Mouse (Mus musculus): ENCODE data around the gene Morn3.
"Not testable (repeated sequence)": the region's sequence is repeated elsewhere in the genome, so short reads cannot be mapped to it uniquely, and the experiment has no call there.

The Morn3 gene

DNA sequence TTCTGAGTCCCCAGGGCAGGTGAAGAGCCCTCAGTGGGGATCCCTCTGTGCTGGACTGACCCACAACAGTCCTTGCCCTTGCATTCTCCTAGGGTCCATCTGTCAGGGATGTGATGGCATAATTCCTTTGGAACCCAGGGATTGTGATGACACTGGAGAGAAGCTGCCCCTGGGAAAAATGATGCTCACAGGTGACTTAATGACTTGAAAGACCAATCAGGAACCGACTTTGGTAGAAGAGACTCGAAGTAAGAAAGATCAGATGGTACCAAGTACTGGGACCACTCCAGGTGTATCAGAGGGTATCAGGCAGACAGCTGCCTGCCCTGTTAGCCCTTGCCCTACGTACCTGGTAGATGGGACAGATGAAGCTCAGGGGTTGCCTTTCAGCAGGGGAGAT lies at the start of gene Morn3:
Morn3 (minus strand) TSS at position 101 of the 400 bp plus-strand sequence.
- DNase-seq (ENCODE audit: low spot score), result no peak

DNA sequence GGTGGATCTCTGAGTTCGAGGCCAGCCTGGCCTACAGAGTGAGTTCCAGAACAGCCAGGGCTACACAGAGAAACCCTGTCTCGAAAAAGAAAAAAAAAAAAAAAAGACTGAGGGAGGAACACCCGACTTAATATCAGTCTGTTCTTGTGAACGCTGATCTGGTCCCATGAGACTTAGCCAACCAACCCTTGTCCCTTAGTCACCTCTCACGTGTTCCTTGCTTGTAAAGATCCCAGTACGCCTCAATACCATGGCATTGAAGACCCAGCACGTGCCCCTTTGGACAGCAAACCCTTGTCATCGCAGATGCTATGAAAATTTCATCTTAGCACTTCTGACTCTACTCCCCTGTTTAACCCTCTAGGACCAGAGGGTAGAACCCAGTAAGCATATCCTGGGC lies 49.5 kb upstream of the Morn3 start:
- DNase-seq (ENCODE audit: low spot score), result no peak

DNA sequence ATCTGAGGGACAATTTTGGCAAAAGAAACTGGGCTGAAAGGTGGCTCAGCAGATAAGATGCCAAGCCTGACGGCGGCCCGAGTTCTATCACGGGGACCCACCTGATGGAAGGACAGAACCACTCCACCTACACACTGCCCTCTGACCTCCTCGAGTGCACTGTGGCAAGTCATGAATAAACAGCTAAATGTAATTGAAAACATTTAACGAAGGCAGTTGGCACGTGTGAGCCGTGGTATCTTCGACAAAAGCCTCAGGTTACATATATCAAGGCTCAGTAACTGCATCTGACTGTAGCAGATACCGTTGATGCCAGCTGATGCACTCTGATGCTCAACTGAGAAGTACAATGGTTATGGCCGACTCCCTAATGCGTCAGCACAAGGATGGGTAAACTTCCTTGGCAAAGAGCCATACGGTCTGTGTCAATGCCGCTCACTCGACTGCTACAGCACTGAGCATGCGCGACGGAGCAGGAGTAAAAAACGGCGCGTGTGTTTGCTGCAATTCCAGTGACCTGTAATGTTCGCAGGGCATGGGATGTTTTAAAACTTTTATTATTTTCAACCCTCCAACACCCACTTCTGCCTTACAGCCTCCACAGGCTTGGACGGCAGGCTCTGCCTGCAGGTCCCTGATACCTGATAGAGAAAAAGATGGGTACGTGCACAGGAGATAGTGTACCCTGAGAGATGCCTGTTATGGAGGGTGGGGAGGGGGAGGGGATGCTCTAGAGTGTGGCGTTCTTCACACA lies 47.6 kb upstream of the Morn3 start:
- no peak for DNase-seq (ENCODE audit: low spot score)

DNA sequence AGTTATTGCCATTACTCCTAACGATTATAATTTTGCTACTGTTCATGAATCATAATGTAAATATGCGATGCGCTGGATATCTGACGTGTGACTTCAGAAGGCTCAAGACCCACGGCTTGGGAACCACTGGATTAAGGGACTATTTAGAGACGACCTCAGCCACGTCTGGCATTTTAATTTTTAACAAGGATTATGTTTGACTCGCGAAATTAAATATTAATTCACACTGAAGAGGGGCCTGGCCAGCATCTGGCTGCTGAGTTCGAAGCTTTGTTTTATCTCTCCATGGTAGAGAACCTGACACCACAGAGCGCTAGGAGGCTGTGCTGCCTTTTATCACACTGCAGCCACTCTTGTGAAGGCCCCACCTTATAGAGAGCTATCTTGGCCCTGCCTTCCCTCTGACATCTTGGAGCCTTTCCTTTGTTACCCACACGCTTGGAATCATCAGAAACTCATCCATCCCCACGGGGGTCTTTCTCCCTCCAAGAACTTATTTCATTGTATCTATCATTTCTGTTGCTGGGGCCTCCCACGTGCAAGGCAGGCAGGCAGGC lies 46.3 kb upstream of the Morn3 start:
- no peak for DNase-seq (ENCODE audit: low spot score)

DNA sequence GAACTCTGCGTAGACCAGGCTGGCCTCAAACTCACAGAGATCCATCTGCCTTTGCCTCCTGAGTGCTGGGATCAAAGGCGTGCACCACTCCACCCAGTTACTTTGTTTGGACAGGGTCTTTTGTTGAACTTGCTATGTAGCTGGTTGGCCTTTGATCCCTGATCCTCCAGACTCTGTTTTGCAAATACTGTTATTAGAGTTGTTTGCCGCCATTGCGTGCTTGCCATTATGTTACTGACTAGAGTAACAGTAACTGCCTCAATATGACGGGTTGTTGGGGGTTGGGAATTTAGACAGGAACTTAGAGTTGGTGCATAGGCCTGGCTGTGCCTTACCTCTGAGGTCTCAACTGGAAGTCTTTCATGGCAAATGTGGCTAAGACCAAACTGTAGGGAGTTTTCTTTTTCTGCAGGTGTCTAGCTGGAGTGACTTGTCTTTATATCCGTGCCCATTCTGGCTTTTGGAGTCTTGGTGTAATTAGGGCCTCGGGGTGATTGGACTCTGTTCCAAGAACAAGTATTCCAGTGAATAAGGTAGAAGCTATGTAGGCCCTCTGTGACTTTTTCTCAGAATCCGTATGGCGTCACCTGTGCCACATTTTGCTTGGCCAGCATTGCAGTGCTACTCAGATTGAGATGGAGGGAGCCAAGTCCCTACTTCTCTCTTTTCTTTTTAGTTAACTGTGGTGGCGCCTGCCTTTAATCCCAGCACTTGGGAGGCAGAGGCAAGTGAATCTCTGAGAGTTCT lies 43.9 kb upstream of the Morn3 start:
- no peak for DNase-seq (ENCODE audit: low spot score)

DNA sequence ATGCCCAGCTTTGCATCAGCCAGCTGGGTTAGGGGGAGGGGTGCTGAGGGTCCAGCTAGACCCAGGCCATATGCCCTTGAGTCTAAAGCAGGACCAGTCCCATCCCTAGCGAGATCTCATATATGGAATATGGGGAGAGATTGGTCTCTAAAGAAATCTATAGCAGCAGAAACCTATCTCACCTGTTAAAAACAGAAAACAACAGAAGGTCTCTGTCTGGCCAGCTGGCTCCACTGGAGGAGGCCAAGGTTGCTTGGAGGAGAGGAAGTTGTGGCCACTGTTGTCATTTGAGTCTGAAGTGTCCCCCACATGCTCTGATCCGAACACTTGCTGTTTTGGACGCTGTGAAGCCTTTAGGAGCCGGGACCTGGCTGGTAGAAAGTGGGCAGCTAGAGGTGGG lies 42.0 kb upstream of the Morn3 start:
- no peak for DNase-seq (ENCODE audit: low spot score)

DNA sequence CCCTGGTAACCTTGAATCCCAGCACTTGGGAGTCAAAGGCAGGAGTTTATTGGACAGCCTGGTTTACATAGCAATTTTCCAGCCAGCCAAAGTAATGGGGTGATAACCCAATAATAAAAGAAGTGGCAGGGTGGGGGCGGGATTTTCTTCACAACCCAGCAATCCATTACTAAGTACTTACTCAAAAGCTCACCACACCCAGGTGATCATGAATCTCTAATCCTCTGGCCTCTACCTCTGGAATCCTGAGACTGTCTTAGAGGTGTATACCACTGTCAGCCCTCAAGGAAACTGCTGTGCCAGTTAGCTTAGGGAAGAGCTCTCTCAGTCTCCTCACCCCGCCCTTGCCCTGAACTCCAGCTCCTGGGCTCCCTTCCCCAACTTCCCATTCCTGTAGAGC lies 39.7 kb upstream of the Morn3 start:
- DNase-seq (ENCODE audit: low spot score), result no peak

DNA sequence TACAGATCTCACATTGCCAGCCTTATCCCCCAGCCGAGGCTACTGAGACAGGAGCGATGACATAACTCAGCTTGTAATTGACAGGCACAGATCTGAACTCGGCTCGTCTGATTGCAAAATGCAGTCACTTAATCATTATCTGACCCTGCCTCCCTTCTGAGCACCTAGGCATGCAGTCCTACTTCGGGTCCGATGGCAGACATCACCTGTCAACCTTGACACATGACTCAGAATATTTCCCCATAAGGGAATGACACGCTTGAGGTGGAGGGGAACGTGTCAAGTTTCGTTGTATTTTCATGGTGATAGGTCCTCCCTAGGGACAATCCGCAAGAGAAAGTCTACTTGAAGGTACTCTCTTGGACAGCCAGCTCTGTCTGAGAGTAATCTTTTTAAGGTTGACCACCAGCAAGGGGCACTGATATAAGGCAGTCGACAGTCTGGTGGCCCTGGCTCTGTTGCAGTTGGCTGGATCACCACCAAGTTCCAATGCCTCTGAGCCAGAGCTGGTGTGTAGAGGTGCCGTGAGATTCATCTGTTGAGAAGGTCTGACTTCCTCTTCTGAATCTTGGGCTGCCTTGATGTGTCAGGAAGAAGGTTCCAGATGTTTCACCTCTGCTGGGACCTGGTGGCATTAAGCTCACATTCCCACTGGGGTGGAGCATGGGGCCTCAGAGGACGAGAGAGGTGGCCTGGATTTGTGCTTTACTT lies 36.7 kb upstream of the Morn3 start:
- DNase-seq (ENCODE audit: low spot score), result no peak

DNA sequence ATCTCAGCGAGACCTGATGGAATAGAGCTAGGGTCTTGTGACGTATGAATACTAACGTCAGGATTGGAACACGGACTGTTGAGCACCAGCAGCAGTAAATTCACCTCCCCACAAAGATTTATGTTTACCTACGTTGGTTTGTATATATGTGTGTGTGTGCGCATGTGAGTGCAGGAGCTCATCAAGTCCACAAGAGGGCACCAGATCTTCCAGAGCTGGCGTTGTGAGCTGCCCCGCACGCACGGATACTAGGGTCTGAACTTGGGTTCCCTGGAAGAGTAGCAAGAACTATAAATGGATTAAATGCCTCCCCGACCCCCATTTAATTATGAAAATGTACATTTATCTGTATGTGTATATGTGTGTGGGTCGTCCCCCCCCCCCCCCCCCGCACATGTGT lies 33.7 kb upstream of the Morn3 start:
- DNase-seq (ENCODE audit: low spot score), result no peak

DNA sequence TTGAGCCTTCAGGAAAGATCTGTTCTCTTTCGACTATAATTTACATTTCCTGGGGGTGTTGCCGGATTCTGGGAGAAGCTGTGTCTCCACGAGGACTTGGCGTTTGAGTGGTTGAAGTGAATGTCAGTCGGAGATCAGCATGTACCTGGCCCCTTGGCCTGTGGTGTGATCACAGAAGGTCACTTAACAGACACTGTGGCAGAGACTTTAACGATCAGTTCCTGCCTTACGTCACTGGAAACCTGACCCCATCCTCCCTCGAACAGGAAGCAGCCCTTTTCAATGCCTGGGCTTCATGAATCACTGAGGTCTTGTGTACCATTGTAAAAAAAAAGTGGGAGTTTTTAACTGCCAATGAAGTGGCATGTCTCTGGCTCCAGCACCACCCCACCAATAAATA lies 33.2 kb upstream of the Morn3 start:
- DNase-seq (ENCODE audit: low spot score), result no peak

DNA sequence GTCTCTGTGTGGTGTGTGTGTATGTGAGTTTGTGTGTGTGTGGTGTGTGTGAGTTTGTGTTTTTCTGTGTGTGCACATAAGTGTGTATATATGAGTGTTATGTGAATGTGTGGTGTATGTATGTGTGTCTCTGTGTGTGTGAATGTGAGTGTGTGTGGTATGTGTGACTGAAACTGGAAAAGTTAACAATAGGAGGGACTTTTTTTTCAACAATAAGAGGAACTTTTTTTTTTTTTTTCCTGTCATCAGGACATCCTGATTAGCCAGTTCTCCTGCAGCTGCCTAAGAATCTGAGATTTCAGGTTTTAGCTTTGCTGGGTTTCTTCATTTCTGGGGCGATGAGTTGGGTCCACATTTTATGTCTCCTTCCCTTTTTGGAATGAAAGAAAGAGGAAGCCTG lies 32.8 kb upstream of the Morn3 start:
- DNase-seq (ENCODE audit: low spot score), result no peak

DNA sequence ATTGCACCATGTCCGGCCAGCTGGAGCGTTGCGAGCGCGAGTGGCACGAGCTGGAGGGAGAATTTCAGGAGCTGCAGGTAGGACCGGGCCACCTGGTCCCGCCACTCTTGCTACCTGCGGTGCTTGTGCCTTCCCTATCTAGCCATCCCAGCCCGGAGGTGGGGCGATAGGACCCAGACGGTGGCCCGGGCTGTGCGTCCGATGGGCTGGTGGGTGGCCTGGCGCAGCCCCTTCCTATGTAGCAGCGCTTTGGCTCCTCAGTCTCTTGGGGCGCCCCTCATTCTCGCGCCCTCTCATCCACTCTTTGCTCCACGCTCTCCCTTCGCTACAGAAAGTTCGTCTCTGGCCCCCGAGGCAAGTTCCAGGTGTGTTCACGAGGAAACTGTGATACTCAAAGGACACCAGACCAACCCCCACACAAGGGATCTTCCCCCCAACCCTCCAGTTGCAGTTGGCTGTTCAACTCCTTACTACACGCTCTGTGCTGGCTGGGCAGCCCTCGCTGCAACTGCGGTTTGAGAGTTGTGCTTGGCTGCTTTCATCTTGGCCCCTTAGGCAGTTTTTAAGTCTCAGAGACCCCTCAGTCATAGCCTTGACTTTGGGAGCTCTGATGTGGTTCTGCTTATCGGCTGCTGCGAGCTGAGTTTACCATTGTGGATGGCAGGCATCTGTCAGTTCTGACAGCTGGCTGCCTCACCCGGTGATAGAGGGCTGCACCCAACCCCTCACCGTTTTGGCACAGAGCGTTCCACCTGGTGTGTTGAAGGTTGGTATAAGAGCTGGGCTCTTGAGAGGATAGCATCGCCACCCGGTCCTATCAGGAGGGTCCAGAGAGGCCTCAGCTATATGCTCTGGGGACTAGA lies 29.8 kb upstream of the Morn3 start:
- DNase-seq (ENCODE audit: low spot score), result no peak

DNA sequence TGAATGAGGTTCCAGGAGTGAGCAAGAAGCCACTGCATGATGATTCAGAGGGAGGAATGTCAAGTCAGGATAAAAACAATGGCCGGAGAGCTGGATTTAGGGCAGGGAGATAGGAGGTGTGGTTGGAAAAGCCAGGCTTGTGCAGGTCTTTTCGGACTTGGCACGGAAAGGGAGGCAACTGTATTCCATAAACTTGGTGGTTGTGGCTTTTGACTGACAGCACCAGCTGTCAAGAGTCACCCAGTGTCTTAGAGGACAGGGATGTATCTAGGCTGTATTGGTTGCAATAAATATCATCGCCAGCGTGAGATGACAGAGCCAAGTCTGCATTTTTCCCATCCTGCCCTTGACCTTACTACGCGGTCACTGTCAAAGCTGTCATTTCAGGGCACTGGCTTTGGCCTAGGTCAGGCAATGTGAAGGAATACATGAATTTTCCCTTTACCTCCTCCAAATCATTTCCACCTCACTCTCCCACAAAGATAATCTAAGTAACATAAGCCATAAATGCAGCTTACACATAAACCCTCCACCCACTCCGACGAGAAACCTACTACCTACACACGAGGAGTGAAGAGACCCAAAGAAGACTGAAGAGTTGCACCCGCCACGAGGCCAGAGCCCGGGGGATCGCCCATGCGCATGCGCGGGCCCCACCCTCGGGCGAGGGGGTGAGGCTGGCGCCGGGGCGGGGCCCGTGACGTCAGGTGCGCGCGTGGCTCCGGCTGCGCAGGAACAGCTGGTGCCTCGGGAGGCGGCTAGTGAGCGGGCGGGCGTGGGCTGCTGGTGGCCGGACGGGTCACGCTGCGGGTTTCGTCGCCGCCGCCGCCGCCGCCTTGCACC lies 29.0 kb upstream of the Morn3 start:
- DNase-seq (ENCODE audit: low spot score), result peak; percentile 95

DNA sequence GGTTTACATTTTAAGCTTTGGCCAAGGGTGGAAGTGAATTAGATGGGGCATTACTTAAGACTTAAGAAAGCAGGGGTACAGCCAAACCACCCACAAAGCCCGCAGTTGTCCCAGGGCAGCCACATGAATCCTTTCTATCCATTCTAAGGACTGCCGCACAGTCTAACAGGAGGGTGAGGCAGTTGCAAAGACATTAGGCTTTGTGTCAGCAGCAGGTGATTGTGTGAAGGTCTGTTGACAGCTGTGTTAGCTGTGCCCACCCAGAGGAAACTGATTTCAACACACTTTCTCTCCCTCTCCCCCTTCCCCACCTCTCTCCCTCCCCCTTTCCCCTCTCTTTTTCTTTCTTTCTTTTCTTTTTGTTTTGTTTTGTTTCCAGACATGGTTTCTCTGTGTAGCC lies 21.9 kb upstream of the Morn3 start:
- no peak for DNase-seq (ENCODE audit: low spot score)

DNA sequence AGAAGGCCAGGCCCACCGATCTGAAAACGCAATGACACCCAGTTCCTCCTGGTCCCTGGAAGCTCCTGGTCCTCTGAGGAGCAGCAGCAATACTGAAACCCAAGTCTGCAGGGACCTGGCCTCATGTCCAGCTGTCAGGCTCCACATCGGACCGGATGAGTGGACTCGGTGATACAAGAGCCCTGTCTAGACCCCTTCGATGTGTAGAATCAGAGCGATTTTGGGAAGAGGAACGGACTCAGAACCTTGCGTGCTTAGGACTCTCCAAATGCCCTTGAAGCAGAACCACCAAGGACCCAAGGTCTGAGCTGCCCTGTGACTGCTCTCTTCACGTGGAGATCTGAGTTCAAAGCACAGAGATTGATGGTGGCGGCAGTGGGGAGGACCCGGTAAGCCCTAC lies 21.3 kb upstream of the Morn3 start, which contains the start of gene Tmem120b:
Tmem120b (plus strand) TSS at position 301 of the 400 bp plus-strand sequence.
- DNase-seq (ENCODE audit: low spot score), result no peak

DNA sequence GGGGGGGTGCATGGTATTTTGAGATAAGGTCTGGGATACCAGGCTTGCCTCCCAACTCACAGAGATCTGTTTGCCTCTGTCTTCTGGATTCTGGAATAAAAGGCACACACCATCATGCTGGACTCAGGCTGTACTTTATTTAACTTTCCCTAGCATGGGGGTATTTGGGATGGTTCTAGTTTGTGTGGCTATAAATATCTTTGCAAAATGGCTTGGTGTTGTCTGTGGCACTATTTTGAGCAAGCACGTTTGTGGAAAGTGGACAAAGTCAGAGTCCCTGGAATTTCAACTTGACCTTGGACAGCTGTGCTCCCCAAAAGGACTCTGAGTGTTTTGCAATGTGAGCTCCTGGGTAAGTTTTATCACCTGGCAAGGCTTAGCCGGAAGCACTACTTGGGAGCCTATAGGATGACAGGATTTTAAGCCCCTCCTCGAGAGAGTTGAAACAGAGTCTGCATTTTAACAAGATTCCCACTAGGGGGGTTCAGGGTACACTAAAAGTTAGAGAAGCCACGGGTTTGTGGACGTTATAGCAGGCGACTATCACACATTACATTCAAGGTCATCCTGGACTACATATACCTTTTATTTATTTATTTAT lies 20.7 kb upstream of the Morn3 start:
- DNase-seq (ENCODE audit: low spot score), result no peak

DNA sequence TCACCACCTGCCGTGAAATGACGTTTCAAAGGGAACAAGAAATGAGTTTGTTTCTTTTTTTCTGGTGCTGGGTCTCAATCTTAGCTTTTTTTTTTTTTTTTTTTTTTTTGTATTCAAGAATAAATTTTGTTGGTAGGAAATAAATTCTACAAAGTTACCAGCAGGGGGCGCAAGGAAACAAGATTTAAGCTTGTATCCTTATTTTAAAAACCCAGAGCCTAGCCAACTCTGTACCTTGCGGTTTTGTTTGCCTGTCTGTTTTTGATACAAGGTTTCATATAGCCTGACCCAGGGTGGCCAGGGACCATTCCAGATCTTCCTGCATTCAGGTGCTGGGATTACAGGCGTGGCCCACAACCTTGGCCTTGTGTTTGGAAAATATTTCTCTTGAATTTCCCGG lies 17.4 kb upstream of the Morn3 start:
- DNase-seq (ENCODE audit: low spot score), result peak; percentile 12

DNA sequence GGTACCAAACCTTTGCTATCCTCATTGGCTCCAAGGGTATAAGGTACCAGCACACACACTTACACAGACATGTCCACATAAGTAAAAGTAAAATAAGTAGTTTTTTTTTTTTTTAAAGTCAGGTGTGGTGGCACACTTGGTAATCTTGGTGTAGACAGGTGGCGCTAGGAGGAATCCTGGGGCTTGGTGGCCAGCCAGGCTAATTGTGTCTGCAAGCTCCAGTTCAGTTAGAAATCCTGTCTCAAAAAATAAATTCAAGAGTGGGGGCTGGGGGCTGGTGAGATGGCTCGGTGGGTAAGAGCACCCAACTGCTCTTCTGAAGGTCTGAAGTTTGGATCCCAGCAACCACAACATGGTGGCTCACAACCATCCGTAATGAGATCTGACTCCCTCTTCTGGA lies 16.3 kb upstream of the Morn3 start:
- no peak for DNase-seq (ENCODE audit: low spot score)

DNA sequence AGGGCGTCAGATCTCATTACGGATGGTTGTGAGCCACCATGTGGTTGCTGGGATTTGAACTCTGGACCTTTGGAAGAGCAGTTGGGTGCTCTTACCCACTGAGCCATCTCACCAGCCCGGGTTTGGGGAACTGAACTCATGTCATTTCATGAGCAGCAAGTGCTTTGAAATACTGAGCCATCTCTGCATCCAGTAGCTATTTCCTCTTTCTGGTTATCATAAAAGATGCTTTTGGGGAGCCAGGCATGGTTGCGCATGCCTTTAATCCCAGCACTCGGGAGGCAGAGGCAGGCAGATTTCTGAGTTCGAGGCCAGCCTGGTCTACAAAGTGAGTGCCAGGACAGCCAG lies 14.6 kb upstream of the Morn3 start:
- not testable (repeated sequence) for DNase-seq (ENCODE audit: low spot score)

DNA sequence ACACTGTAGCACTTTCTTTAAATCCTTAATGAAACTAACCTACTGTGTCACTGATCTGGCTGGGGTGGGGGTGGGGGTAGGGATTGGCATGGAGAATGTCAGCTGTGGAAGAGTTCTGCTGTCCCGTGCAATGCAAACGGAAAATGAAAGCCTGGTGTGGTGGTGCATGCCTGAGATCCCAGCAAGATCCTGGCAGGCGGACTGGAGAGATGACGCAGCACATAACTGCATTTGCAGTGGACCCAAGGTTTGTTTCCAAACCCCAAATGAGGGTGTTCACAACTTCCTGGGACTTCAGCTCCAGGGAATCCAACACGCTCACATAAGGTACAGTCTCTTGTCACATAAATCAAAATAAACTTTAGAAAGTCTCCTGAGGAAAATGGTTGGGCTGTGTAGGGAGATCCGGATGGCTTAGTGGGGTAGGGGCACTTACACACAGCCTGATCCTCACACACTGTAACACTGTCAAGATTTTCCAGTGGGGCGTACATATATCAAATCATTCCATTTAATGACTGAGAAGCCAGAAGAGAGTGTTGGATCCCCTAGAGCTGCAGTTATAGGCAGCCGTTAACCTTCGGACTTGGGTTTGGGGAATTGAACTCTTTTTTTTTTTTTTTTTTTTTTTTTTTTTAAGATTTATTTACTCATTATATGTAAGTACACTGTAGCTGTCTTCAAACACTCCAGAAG lies 14.0 kb upstream of the Morn3 start:
- no peak for DNase-seq (ENCODE audit: low spot score)

Data from ovary, postnatal 36 days (tissue).